Mouse (Mus musculus) G1E (cell line): ENCODE measurements at regions not wholly inside any gene's neighbourhood (a gene's known extent, or its start where the extent isn't known, plus 50 kb on each side); places are given as distances from the start of the nearest gene placed in this dataset.

Source experiments
- ATAC-seq: 2 replicates; pipeline ENCODE4 v1.8.0; 2016; ENCODE audit warnings: mild to moderate bottlenecking; ENCODE audit not compliant: insufficient number of reproducible peaks, poor library complexity, low FRiP score, severe bottlenecking; ENCODE audit errors: extremely low read depth
- DNase-seq: peaks from one replicate; pipeline ENCODE4 v3.0.0; 2012; ENCODE audit warnings: low spot score
- H3K27me3 ChIP-seq: 2 replicates; pipeline ENCODE4 v1.6.1; 2012; ENCODE audit warnings: mild to moderate bottlenecking, low read length, inconsistent platforms; ENCODE audit not compliant: insufficient read depth
- H3K36me3 ChIP-seq: replicated peaks from 2 replicates; pipeline ENCODE3; 2012; ENCODE audit warnings: mild to moderate bottlenecking, inconsistent platforms
- H3K4me1 ChIP-seq: 2 replicates; pipeline ENCODE4 v1.6.1; 2012; ENCODE audit warnings: low read depth, low read length, inconsistent platforms, mixed read lengths; ENCODE audit not compliant: insufficient read depth
- H3K4me3 ChIP-seq: 2 replicates; pipeline ENCODE4 v1.5.1; 2012; ENCODE audit warnings: low read depth, mild to moderate bottlenecking, inconsistent platforms, low read length, moderate library complexity, mixed read lengths
- H3K9me3 ChIP-seq: replicated peaks from 2 replicates; pipeline ENCODE4 v1.6.1; 2012; ENCODE audit warnings: inconsistent platforms
- CTCF ChIP-seq: IDR thresholded peaks from 2 replicates; pipeline ENCODE4 v1.5.1; 2012; ENCODE audit warnings: low read depth, low read length, inconsistent platforms, mixed read lengths
- GATA1 ChIP-seq: IDR thresholded peaks from 2 replicates; pipeline ENCODE4 v1.6.1; 2012; ENCODE audit warnings: borderline replicate concordance, low read length, inconsistent platforms, mixed read lengths
- GATA2 ChIP-seq: IDR thresholded peaks from 2 replicates; pipeline ENCODE4 v1.6.1; 2012; ENCODE audit warnings: low read depth, low read length, inconsistent platforms, borderline replicate concordance
- POLR2AphosphoS5 ChIP-seq: IDR thresholded peaks from 2 replicates; pipeline ENCODE4 v1.6.1; 2012; ENCODE audit warnings: low read depth, low read length, inconsistent platforms; ENCODE audit not compliant: insufficient replicate concordance
- TAL1 ChIP-seq: conservative IDR thresholded peaks from 2 replicates; pipeline ENCODE4 v1.6.1; 2012; ENCODE audit warnings: low read depth, low read length, inconsistent platforms, mixed read lengths

GRCm38 (mm10) chr6:67093128-67093527 is 55.9 kb upstream of the Gadd45a start:
- no peaks in the 10 kb centered on the region for H3K36me3 ChIP-seq
- H3K4me3 ChIP-seq, result no peak overlapping the region
- no peak for TF ChIP-seq POLR2AphosphoS5
- no peak for TF ChIP-seq CTCF
- TF ChIP-seq GATA2, result no peak
- no peak for TF ChIP-seq GATA1
- TF ChIP-seq TAL1, result no peak
- DNase-seq (no peak), ATAC-seq (no peak)
- no peaks in the 10 kb centered on the region; the same call in none of the 2 replicates for H3K4me1 ChIP-seq
- H3K27me3 ChIP-seq, result peaks cover 10% of the 10 kb centered on the region
- no peaks in the 10 kb centered on the region for H3K9me3 ChIP-seq

- Histone ChIP-seq H3K4me1 (peaks cover 9% of the 10 kb centered on the region), H3K27me3 (peaks cover 8% of the 10 kb centered on the region), H3K9me3 (no peaks in the 10 kb centered on the region), H3K36me3 (no peaks in the 10 kb centered on the region), H3K4me3 (no peak overlapping the region)
- DNase-seq, result no peak
- TF ChIP-seq GATA1 (no peak), POLR2AphosphoS5 (no peak), CTCF (no peak), GATA2 (no peak), TAL1 (no peak)
- ATAC-seq, result no peak
These were observed 52.9 kb upstream of the Gadd45a start for GRCm38 (mm10) chr6:67090150-67090549.

- ATAC-seq, result no peak
- H3K4me3 ChIP-seq, result no peak overlapping the region
- peaks cover 4% of the 10 kb centered on the region for H3K27me3 ChIP-seq
- H3K9me3 ChIP-seq, result no peaks in the 10 kb centered on the region
- no peak for DNase-seq
- TF ChIP-seq GATA1, result no peak
- TF ChIP-seq TAL1, result no peak
- no peak for TF ChIP-seq CTCF
- TF ChIP-seq POLR2AphosphoS5, result no peak
- TF ChIP-seq GATA2, result no peak
- H3K4me1 ChIP-seq, result peaks cover 14% of the 10 kb centered on the region
- H3K36me3 ChIP-seq, result no peaks in the 10 kb centered on the region
These were observed 52.4 kb upstream of the Gadd45a start for GRCm38 (mm10) chr6:67089530-67090140.

- no peak for DNase-seq
- no peaks in the 10 kb centered on the region for H3K36me3 ChIP-seq
- H3K9me3 ChIP-seq, result no peaks in the 10 kb centered on the region
- TF ChIP-seq CTCF, result no peak
- TF ChIP-seq GATA2, result no peak
- TF ChIP-seq TAL1, result no peak
- TF ChIP-seq GATA1, result no peak
- no peak for TF ChIP-seq POLR2AphosphoS5
- peaks cover 4% of the 10 kb centered on the region for H3K27me3 ChIP-seq
- H3K4me1 ChIP-seq, result peaks cover 14% of the 10 kb centered on the region
- ATAC-seq, result no peak
- no peak overlapping the region for H3K4me3 ChIP-seq
These were observed 51.6 kb upstream of the Gadd45a start for GRCm38 (mm10) chr6:67088741-67089455.

- 0 out of 2 replicates have a peak, but pooled peaks have one; percentile 26 for ATAC-seq
- Histone ChIP-seq H3K4me1 (peaks cover 14% of the 10 kb centered on the region), H3K4me3 (no peak overlapping the region)
These were observed 50.7 kb upstream of the Gadd45a start for GRCm38 (mm10) chr6:67087837-67088440.

GRCm38 (mm10) chr6:67087393-67087792 is 50.1 kb upstream of the Gadd45a start:
- Histone ChIP-seq H3K27me3 (peaks cover 4% of the 10 kb centered on the region; the same call in 1 of the 2 replicates), H3K9me3 (no peaks in the 10 kb centered on the region), H3K4me1 (peaks cover 14% of the 10 kb centered on the region), H3K4me3 (no peak overlapping the region), H3K36me3 (no peaks in the 10 kb centered on the region)
- peak; percentile 46 for ATAC-seq
- no peak for DNase-seq
- TF ChIP-seq GATA1 (no peak), CTCF (no peak), TAL1 (no peak), GATA2 (no peak), POLR2AphosphoS5 (no peak)

More at GRCm38 (mm10) chr6:67087837-67088440, 50.7 kb upstream of the Gadd45a start:
- H3K9me3 ChIP-seq, result no peaks in the 10 kb centered on the region
- TF ChIP-seq GATA1 (no peak), GATA2 (no peak), POLR2AphosphoS5 (no peak)
- DNase-seq, result no peak
- H3K27me3 ChIP-seq, result peaks cover 4% of the 10 kb centered on the region
- no peaks in the 10 kb centered on the region for H3K36me3 ChIP-seq
